Mouse (Mus musculus): ENCODE results near the gene Cetn4.

Cetn4 gene

DNA sequence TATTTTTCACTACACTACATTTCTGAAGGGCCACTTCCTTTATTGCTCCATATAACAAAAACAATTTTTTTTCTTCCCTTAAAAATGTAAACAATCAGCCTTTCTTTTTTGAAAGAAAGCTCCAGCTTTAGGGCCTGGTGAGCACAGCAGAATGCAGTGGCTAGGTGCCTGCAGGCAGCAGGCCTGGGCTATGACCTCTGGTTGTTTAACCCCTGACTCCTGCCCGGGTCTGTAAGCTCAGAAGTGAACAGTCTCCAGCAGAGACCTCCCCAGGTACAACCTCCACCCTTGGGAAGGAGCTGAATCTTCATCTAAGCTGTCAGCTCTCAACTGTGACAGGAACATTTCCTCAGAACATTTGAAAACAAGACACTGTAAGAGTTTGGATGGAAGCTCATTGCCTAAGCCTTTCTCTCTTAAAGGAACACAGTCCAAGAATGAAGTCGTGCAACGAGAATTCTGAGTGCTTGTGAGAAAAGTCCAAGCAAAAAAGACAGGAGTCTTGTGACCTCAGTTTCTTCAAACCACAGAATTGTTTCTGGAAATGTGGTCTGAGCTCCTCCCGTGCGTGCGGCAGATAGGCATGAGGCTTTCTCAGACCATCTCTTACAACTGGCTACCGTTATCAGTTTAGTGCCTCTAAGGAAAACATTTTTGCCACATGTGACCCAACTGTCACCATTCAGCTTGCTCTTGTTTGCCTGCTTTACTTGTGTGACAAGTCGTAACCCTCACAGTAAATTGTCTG is 8.9 kb downstream of the Cetn4 start:
- in situ Hi-C loops (cut with MboI, MseI), result no loop called here

DNA sequence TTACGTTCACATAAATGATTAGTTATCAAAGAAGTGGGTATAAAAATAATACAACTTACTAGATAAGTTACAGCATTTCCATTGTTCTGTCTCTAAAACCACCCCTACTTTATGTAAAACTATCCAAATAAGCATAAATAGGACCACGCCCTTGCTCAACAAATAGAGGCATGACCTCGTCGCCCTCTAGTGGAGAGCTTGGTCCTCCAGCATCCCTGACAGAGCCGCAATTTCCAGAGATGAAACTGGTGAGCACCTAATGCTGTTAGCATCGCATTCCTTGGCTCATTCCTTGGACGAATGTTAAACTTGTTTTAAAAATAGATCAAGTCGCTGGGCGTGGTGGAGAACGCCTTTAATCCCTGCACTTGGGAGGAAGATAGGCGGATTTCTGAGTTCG is 9.8 kb downstream of the Cetn4 start:
- in situ Hi-C loops (cut with MboI, MseI), result no loop called here

DNA sequence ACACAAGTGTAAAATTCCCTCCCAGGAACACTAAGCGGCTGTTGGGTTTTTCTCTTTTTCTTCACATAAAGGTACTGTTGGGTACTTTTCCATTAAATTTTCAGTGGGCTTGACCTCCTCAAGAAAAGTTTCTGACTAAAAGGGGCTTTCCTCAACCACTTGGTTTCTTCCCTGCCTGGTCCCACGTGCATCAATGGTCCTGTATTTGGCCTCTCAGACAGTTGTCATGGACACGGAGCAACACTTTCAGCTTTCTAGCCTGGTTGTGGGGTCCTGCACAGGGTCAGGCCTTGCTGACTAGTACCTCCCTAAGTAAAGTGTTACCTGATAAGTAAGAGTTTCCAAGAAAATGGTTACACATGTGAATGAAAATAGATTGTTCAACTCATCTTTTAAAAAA is 13.0 kb downstream of the Cetn4 start:
- in situ Hi-C loops (cut with MboI, MseI), result loop anchor here (5.0 kb wide), 1 partner anchor 67 kb away; the partner anchor contains the start of gene Il21 (in 2 of the 2)

DNA sequence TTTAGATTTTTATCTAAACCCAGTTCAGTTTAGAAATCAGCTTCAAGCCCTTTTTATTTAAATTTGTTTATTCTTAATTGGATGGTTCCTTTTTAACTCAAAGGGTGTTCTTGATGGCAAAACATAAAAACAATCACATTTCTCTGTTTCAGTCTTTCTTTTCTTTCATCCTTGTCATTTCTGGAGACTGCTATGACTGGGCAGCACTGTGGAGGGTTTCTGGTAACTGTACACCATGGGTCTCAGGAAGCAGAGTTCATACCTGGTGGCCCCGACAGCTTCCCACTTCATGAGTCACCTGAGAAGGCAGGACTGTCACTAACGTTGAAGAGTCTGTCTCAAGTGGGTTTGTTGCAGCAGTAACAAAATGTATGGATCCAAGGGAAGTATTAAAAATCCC is 19.9 kb downstream of the Cetn4 start:
- in situ Hi-C loops (cut with MboI, MseI), result no loop called here

DNA sequence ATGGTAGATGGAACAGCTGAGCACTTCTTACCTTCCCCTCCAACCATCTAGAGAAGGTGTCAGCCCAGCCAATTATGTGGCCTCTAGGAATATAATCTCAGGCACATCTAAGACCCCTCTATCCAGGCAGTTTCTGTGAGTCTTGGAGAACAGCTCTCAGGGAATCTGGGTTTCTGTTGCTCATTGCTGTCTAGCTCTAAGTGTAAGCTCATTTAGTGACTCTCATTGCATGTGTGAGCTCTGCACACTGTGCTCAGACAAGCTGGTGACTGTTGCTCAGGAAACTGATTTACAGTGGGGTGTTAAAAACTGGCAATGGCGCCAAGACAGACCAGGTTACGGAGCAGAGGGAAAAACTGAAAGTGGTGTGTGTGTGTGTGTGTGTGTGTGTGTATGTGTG is 20.6 kb downstream of the Cetn4 start:
- in situ Hi-C loops (cut with MboI, MseI), result no loop called here

- in situ Hi-C loops (cut with MboI, MseI), result no loop called here
These were observed 21.5 kb downstream of the Cetn4 start for GRCm38 (mm10) chr3:37290881-37291541.

DNA sequence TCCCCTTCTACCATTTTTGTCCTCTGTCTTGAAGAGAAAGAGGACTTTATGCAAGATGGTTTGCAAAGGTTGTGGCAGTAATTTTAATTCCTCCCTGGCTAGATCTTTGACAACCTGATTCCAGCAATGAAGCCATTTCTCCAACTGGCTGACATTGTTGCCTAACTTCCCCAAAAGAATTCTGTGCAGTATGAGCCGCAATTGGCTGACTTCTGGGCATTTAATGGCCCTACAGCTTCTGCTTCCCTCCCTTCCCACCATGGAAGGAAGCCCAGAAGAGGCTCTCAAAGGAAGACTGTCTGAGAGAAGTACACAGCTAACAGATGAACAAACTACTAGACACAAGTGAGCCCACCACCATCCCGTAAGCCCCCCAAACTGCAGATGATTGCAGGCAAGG is 23.3 kb downstream of the Cetn4 start:
- in situ Hi-C loops (cut with MboI, MseI), result no loop called here

DNA sequence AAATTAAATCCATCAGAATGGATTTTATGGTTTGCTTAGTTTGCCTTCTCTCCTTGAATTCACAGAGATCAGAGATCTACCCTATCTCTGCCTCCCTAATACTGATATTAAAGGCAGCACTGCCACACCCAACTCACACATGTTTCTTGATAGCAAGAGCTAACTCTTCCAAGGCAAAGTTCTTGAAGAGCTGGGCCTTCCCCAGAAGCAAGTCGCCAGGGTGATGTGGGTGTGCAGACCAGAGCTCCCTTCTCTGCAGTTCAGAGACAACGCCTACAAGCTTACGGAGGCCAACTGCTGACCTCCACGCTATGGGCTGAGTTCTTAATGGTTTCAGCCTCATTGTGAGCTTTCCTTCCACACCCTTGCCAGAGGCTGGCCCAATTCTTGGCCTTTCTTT is 29.3 kb downstream of the Cetn4 start:
- in situ Hi-C loops (cut with MboI, MseI), result no loop called here

DNA sequence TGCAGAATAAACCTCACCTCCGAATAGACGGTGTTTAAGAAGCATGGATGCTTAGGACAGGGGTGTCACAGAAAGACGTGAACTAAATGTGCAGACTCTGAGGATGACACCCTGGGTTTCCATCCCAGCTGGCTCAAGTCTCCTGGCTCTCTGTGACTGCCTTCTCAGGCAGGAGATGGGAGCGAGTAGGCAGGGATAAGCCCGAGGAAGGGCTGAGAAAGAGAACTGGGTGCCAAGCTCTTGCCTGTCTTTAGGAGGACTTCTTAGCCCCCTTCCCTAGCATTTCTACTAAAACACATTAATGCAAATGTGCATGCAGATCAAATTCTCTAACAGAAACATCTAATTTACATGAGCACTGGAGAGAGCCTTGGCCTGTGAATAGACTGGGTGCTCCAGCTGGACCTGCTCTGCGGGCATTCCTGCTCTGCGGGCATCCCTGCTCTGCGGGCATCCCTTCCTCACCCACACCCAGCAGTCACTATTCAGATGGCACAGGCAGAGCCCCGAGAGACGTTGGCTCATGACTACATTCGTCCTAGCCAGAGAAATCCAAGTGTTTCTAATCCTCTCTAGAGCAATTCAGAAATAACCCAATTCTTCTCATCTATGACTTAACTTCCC is 30.1 kb downstream of the Cetn4 start:
- in situ Hi-C loops (cut with MboI, MseI), result no loop called here

DNA sequence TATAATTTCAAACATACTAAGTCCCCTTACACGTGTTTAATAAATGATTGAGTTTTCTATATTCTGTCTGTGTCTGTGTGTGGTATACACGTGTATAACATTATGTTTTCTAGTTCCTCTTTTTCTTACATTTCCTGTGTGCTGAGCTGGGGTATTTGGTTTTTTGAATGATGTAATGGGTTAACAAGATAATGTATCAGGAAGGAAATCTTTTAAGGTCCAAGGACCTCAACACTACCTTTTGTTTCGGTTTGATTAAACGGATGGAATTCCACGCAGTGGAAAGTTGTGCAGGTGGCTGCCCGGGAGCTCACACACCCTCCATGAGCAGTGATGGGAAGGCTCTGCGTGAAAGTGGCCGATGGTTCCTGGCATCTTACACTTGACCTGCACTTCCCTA is 31.6 kb downstream of the Cetn4 start:
- in situ Hi-C loops (cut with MboI, MseI), result no loop called here

DNA sequence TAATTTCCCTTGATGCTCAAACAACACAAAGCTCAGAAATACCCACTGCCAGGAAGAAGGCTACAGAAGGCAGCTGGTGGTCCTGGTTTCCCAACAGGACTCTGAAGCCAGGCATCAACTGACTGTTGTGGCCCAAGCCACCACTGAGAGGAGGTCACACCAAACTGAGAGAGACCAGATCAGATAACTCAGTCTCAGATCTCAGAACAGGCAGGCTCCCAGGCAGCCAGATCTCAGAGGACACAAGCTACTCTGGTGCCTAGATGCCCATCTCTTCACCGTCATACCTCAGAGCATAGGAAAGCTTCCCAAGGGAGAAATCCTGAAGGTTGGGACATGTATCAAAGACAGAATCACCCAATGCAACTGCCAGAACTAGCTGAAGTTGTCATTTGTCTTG is 32.3 kb downstream of the Cetn4 start:
- in situ Hi-C loops (cut with MboI, MseI), result no loop called here

DNA sequence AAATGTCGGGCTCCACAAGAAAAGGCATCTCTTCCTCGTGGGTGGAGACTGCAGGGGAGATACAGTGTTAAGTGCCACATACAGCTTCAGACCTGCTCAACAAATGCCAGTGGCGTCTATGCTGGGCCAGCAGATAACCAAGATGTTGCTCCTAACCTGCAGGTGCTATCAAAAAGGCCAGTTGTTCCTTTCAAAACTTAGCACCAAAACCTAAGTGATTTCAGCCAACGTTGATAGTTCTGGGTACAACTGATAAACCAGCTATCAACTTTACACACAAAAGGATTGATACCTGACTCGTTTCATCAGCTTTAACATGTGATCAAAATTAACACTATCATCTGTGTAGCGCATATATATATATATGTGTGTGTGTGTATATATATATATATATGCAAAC is 37.8 kb downstream of the Cetn4 start:
- in situ Hi-C loops (cut with MboI, MseI), result loop anchor here in 1 of 2 experiments (5.0 kb wide), 1 partner anchor 42 kb away; the partner anchor contains the start of gene Il21

DNA sequence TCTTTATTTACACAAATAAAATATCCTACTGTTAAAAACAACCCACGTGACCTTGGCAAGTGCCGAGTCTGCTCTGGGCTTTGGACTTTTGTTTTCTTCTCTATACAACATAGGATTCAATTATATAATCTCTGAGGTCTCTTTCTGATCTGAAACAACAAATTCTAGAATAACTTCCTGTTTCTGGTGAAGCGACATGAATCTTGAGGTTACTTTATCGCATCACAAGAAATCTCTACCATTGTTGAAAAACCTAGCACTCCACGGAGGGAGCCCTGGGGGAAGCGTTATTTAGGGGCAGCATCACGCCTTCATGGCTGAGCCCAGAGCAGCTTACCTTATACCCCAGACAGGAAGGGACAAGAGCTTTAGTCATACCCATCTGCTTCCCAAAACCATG is 39.4 kb downstream of the Cetn4 start:
- in situ Hi-C loops (cut with MboI, MseI), result loop anchor here in 1 of 2 experiments (5.0 kb wide), 1 partner anchor 41 kb away; the partner anchor contains the start of gene Il21

DNA sequence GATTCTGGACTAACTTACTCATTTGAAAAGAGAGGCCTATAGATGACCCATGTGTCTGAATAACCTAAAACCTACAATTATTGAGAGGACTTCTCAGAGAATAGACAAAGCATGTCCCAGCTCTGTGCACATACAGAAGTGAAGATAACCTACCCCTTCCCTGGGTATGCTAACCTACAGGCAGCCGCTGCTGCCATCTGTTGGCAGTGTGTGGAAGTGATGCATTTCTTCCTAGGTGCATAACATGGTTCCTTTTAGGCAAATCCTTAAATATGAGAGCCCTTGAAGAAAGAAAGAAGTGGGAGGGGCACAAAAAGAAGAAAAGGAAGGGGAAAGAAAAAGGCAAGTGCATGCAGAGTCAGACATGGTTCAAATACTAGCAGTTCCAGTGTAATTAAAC is 41.3 kb downstream of the Cetn4 start:
- in situ Hi-C loops (cut with MboI, MseI), result loop anchor here in 1 of 2 experiments (5.0 kb wide), 1 partner anchor 39 kb away; the partner anchor contains the start of gene Il21

DNA sequence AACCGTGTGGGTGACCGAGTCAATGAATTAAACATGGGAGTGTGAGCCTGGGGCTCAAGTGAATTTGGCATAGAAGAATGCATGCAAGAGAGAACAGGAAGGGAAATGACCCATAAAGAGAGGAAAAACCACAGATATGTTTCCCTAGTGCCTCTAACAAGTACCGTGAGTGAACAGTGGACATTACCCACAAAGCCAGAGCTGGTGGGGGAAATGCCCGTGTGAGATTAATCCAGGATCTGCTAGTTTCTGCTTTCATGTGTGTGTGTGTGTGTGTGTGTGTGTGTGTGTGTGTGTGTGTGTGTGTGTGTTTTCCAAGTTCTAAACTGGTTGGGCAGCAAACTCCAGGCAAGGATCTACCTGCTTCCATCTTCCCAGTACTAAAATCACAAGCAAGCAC is 42.6 kb downstream of the Cetn4 start:
- in situ Hi-C loops (cut with MboI, MseI), result loop anchor here in 1 of 2 experiments (5.0 kb wide), 1 partner anchor 38 kb away; the partner anchor contains the start of gene Il21

DNA sequence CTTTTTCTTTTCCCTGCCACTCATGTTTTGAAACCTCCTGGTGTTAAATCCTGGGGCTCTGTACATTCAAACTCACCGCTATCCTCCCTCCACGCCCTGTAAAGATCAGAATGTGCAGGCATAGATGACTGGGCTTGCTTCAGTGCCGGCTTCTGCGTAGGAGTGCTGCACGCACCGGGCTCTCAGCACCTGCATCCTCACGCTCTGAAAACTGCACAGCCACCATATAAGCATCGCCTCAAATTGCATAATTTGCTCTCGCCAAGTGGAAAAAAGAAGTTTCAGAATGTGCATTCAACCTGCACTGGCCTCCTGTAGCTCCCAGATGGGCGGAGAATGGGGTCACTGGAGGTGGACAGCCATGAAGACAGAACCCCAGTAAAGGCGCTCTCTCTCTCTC is 44.2 kb downstream of the Cetn4 start:
- in situ Hi-C loops (cut with MboI, MseI), result no loop called here

GRCm38 (mm10) chr3:37259331-37259999 is 53.0 kb downstream of the Cetn4 start:
- in situ Hi-C loops (cut with MboI, MseI), result no loop called here

DNA sequence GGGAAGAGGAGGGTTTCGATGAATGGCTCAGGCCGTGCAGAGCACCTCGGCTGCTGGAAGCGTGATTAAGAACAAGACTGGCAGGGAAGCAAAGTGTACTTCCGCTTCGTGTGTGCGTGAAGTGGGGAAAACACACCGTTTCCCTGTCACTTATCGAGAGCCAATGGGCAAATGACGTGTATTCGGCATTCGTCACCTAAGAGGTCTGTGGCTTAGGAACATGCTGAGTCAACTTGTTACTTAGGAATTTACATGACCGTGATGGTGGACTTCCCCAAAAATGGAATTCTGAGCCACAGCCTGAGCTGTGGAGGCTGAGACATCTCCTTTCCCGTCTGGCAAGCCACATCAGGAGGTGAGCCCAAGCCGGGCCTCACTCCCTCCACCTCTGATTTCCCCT is 54.7 kb downstream of the Cetn4 start:
- in situ Hi-C loops (cut with MboI, MseI), result no loop called here
